Mouse (Mus musculus) Patski (cell line): ENCODE measurements around the gene Gm21983. TPM values are rescaled to one million over a fixed set of nuclear protein-coding genes. Genes with fewer than 3 reads are reported as not detected.

Experiments
- ATAC-seq: fragments of 100-300 bp; one replicate; pipeline ENCODE4 v1.8.0; 2021
- CTCF ChIA-PET: fragments of 350-600 bp; sonication (Branson Sonifier 250); formaldehyde crosslinking; loops from one replicate; lab custom pipeline; 2022; ENCODE audit warnings: inconsistent platforms; lab: Charles Lee
- POLR2A ChIA-PET: fragments of 350-600 bp; sonication (Branson Sonifier 250); formaldehyde crosslinking; loops from one replicate; lab custom pipeline; 2022; ENCODE audit warnings: antibody characterized with exemption, inconsistent platforms; lab: Charles Lee
- DNase-seq: peaks from one replicate; pipeline ENCODE4 v3.0.0-alpha.2; 2011; ENCODE audit warnings: low read depth, low spot score
- H3K27me3 ChIP-seq: fragments of 371-371 bp; one replicate; pipeline ENCODE4 v1.5.1; 2021
- CTCF ChIP-seq: fragments of 100-300 bp; IDR thresholded peaks from one replicate; pipeline ENCODE4 v1.5.1; 2021
- in situ Hi-C: fragments of 300-500 bp; cut with MboI; formaldehyde crosslinking; loops from 3 replicates; pipeline ENCODE4 v1.11.1; 2018; ENCODE audit warnings: low pct_unique_long_range_greater_than_20kb, mixed read lengths
- polyA plus RNA-seq: library from polyadenylated mRNA; unstranded; gene quantifications from one replicate; pipeline ENCODE4 v1.2.3, GENCODE M21; 2021

The Gm21983 gene
- polyA plus RNA-seq, 1 experiment from 2014 or later, result not detected

- in situ Hi-C loops, result no loop called here
- CTCF ChIA-PET, result no interaction called here
- ATAC-seq (no peak), DNase-seq (no peak)
- no peak for TF ChIP-seq CTCF
- H3K27me3 ChIP-seq, result no peaks in the 10 kb centered on the region
- POLR2A ChIA-PET, result no interaction called here
These were observed 6.4 kb downstream of the Gm21983 start for GRCm38 (mm10) chr7:27174496-27174895.

- ChIA-PET POLR2A (no interaction called here), CTCF (no interaction called here)
- in situ Hi-C loops, result no loop called here
- TF ChIP-seq CTCF, result no peak
- H3K27me3 ChIP-seq, result no peaks in the 10 kb centered on the region
- ATAC-seq, result no peak
- no peak for DNase-seq
These were observed 9.9 kb downstream of the Gm21983 start for GRCm38 (mm10) chr7:27170981-27171380.

GRCm38 (mm10) chr7:27168371-27168770 lies 12.5 kb downstream of the Gm21983 start:
- H3K27me3 ChIP-seq, result no peaks in the 10 kb centered on the region
- TF ChIP-seq CTCF, result no peak
- CTCF ChIA-PET, result interaction anchor here (0.8 kb wide), 1 partner anchor 26 kb away, joined by 3 read pairs; no protein-coding TSS in a partner anchor
- in situ Hi-C loops, result no loop called here
- ATAC-seq (no peak), DNase-seq (no peak)
- POLR2A ChIA-PET, result no interaction called here

GRCm38 (mm10) chr7:27167475-27168094 lies 13.3 kb downstream of the Gm21983 start:
- ChIA-PET CTCF (interaction anchor here (0.8 kb wide), 1 partner anchor 17 kb away, joined by 3 read pairs; no protein-coding TSS in a partner anchor), POLR2A (interaction anchor here (1.3 to 1.7 kb wide), 2 partner anchors 12 to 58 kb away, joined by 5 to 6 read pairs; no protein-coding TSS in a partner anchor)
- no peaks in the 10 kb centered on the region for H3K27me3 ChIP-seq
- in situ Hi-C loops, result no loop called here
- no peak for DNase-seq
- TF ChIP-seq CTCF, result no peak
- no peak for ATAC-seq

GRCm38 (mm10) chr7:27166614-27167474 lies 14.0 kb downstream of the Gm21983 start, which contains the start of gene Egln2:
Gene Egln2, minus strand, starts transcription at chr7:27166802.
- no peak for TF ChIP-seq CTCF
- ATAC-seq, result peak; percentile 65
- ChIA-PET POLR2A (interaction anchor here (1.3 to 1.7 kb wide), 2 partner anchors 13 to 58 kb away, joined by 5 to 6 read pairs; no protein-coding TSS in a partner anchor), CTCF (interaction anchor here (0.8 kb wide), 1 partner anchor 16 kb away, joined by 3 read pairs; no protein-coding TSS in a partner anchor)
- DNase-seq, result peak; percentile 71
- in situ Hi-C loops, result no loop called here
- H3K27me3 ChIP-seq, result no peaks in the 10 kb centered on the region

- in situ Hi-C loops, result no loop called here
- H3K27me3 ChIP-seq, result no peaks in the 10 kb centered on the region
- DNase-seq (no peak), ATAC-seq (peak; percentile 44)
- TF ChIP-seq CTCF, result no peak
- ChIA-PET POLR2A (interaction anchor here (1.3 to 1.7 kb wide), 2 partner anchors 13 to 59 kb away, joined by 5 to 6 read pairs; no protein-coding TSS in a partner anchor), CTCF (no interaction called here)
These were observed 14.7 kb downstream of the Gm21983 start for GRCm38 (mm10) chr7:27166229-27166613.

- ATAC-seq (no peak), DNase-seq (no peak)
- in situ Hi-C loops, result no loop called here
- no peak for TF ChIP-seq CTCF
- POLR2A ChIA-PET, result no interaction called here
- CTCF ChIA-PET, result interaction anchor here (0.7 kb wide), 1 partner anchor 12 kb away, joined by 3 read pairs; no protein-coding TSS in a partner anchor
- H3K27me3 ChIP-seq, result no peaks in the 10 kb centered on the region
These were observed 15.2 kb downstream of the Gm21983 start for GRCm38 (mm10) chr7:27165696-27166095.

GRCm38 (mm10) chr7:27165007-27165655 lies 15.8 kb downstream of the Gm21983 start:
- ChIA-PET POLR2A (no interaction called here), CTCF (interaction anchor here (0.7 kb wide), 1 partner anchor 13 kb away, joined by 3 read pairs; no protein-coding TSS in a partner anchor)
- no peak for ATAC-seq
- no peak for TF ChIP-seq CTCF
- no peaks in the 10 kb centered on the region for H3K27me3 ChIP-seq
- DNase-seq, result no peak
- in situ Hi-C loops, result no loop called here

GRCm38 (mm10) chr7:27164112-27164947 lies 16.6 kb downstream of the Gm21983 start:
- ChIA-PET POLR2A (no interaction called here), CTCF (no interaction called here)
- no peak for TF ChIP-seq CTCF
- no peaks in the 10 kb centered on the region for H3K27me3 ChIP-seq
- in situ Hi-C loops, result no loop called here
- no peak for ATAC-seq
- no peak for DNase-seq

- DNase-seq (no peak), ATAC-seq (no peak)
- no peaks in the 10 kb centered on the region for H3K27me3 ChIP-seq
- in situ Hi-C loops, result no loop called here
- CTCF ChIA-PET, result interaction anchor here (0.8 to 1.0 kb wide), 2 partner anchors 9 to 16 kb away, joined by 3 read pairs; no protein-coding TSS in a partner anchor
- POLR2A ChIA-PET, result interaction anchor here (1.1 kb wide), 1 partner anchor 65 kb away, joined by 4 read pairs; the partner anchor contains the start of gene Itpkc
- TF ChIP-seq CTCF, result no peak
These were observed 17.5 kb downstream of the Gm21983 start for GRCm38 (mm10) chr7:27163450-27163805.
